Mouse (Mus musculus): ENCODE measurements around the gene Ypel2. TPM values are rescaled to one million over a fixed set of nuclear protein-coding genes. Genes with fewer than 3 reads are reported as not detected.
A peak's percentile ranks its signal among the peaks of the same experiment; 100 is the strongest.

Ypel2 gene
- total and polyA plus RNA-seq, 3 experiments: 0.23 to 0.52 TPM; not detected in 1

- H3K9ac ChIP-seq (ENCODE audit: control insufficient read depth, low read depth, low read length, poor library complexity, severe bottlenecking): peak overlapping the region; percentile 54
- peak overlapping the region; percentile 17; the same call in 1 of the 2 replicates for H3K27ac ChIP-seq (ENCODE audit: control insufficient read depth, low read depth, low read length)
- DNase-seq (ENCODE audit: low read depth, low spot score): peak; percentile 93
- TF ChIP-seq NELFE (IDR thresholded peaks at IDR 0.05; ENCODE audit: low read depth, low read length) (peak; percentile 46; the same call in 1 of the 2 replicates), TCF12 (IDR thresholded peaks at IDR 0.05; ENCODE audit: low read depth, low read length) (peak; percentile 53; the same call in 1 of the 2 replicates), CHD1 (IDR thresholded peaks at IDR 0.05; ENCODE audit: low read depth, low read length) (no peak), MAZ (IDR thresholded peaks at IDR 0.05; ENCODE audit: low read depth, low read length) (peak; percentile 76; the same call in 1 of the 2 replicates), MYC (IDR thresholded peaks at IDR 0.05; ENCODE audit: low read depth, low read length) (peak; percentile 64; the same call in 1 of the 2 replicates), POLR2A (IDR thresholded peaks at IDR 0.05; ENCODE audit: control insufficient read depth in 1 of 2, insufficient read depth in 1 of 2, low read depth in 1 of 2, low read length in 2 of 2, poor library complexity in 1 of 2) (no peak), HCFC1 (IDR thresholded peaks at IDR 0.05; ENCODE audit: low read depth, low read length) (peak; percentile 63; the same call in 1 of the 2 replicates), UBTF (IDR thresholded peaks at IDR 0.05; ENCODE audit: borderline replicate concordance, insufficient read depth, low read depth, low read length) (no peak), CHD2 (IDR thresholded peaks at IDR 0.05; ENCODE audit: low read length) (no peak), SMC3 (IDR thresholded peaks at IDR 0.05; ENCODE audit: low read depth, low read length) (peak; percentile 88), TAL1 (IDR thresholded peaks at IDR 0.05; ENCODE audit: low read length) (no peak), EP300 (IDR thresholded peaks at IDR 0.05; ENCODE audit: low read depth in 1 of 2, low read length in 2 of 2) (peak; percentile 70 to 71), E2F4 (IDR thresholded peaks at IDR 0.05; ENCODE audit: borderline replicate concordance, low read depth, low read length) (no peak), SIN3A (IDR thresholded peaks at IDR 0.05; ENCODE audit: low read length) (peak; percentile 93), KAT2A (conservative IDR thresholded peaks at IDR 0.05; ENCODE audit: low read depth, low read length) (0 out of 2 replicates have a peak, but pooled peaks have one; percentile 38), MXI1 (IDR thresholded peaks at IDR 0.05; ENCODE audit: low read depth, low read length) (peak; percentile 71; the same call in 1 of the 2 replicates), NRF1 (IDR thresholded peaks at IDR 0.05; ENCODE audit: insufficient read depth, low read depth, low read length, poor library complexity, severe bottlenecking) (no peak), GATA1 (IDR thresholded peaks at IDR 0.05; ENCODE audit: low read depth, low read length) (peak; percentile 68), MEF2A (IDR thresholded peaks at IDR 0.05; ENCODE audit: extremely low read depth, insufficient replicate concordance, low read depth, low read length, poor library complexity, severe bottlenecking) (no peak; the same call in 1 of the 2 replicates), BHLHE40 (IDR thresholded peaks at IDR 0.05; ENCODE audit: borderline replicate concordance, low read depth, low read length) (peak; percentile 74), MAFK (IDR thresholded peaks at IDR 0.05; ENCODE audit: borderline replicate concordance, low read depth, low read length) (peak; percentile 46; the same call in 1 of the 2 replicates), ETS1 (IDR thresholded peaks at IDR 0.05; ENCODE audit: low read depth, low read length) (peak; percentile 52; the same call in 1 of the 2 replicates), USF2 (IDR thresholded peaks at IDR 0.05; ENCODE audit: borderline replicate concordance in 1 of 2, insufficient read depth in 1 of 2, low read depth in 1 of 2, low read length in 2 of 2) (no peak), MYB (IDR thresholded peaks at IDR 0.05; ENCODE audit: low read depth, low read length) (peak; percentile 83), ZKSCAN1 (IDR thresholded peaks at IDR 0.05; ENCODE audit: low read depth, low read length) (peak; percentile 71; the same call in 1 of the 2 replicates), POLR2AphosphoS2 (IDR thresholded peaks at IDR 0.05; ENCODE audit: low read length) (no peak), USF1 (IDR thresholded peaks at IDR 0.05; ENCODE audit: low read depth, low read length) (0 out of 2 replicates have a peak, but pooled peaks have one; percentile 26), ELF1 (IDR thresholded peaks at IDR 0.05; ENCODE audit: low read depth, low read length) (peak; percentile 50; the same call in 1 of the 2 replicates), ZC3H11A (IDR thresholded peaks at IDR 0.05; ENCODE audit: low read depth, low read length) (peak; percentile 90), RAD21 (IDR thresholded peaks at IDR 0.05; ENCODE audit: low read depth, low read length) (peak; percentile 90), TBP (IDR thresholded peaks at IDR 0.05; ENCODE audit: low read depth, low read length) (no peak), ZMIZ1 (IDR thresholded peaks at IDR 0.05; ENCODE audit: low read depth, low read length) (no peak), RCOR1 (IDR thresholded peaks at IDR 0.05; ENCODE audit: low read depth, low read length) (peak; percentile 78), ZNF384 (IDR thresholded peaks at IDR 0.05; ENCODE audit: low read depth, low read length) (peak; percentile 99), GABPA (IDR thresholded peaks at IDR 0.05; ENCODE audit: low read depth, low read length) (no peak)
Measured at GRCm38 (mm10) chr11:86995625-86996221, 2.2 kb upstream of the Ypel2 start.

More at GRCm38 (mm10) chr11:86995625-86996221, 2.2 kb upstream of the Ypel2 start:
- Histone ChIP-seq H3K4me1 (ENCODE audit: control insufficient read depth in 1 of 2, insufficient read depth in 2 of 2, low read length in 2 of 2) (peaks cover 13 to 23% of the 10 kb centered on the region in 2 experiments), H3K27me3 (ENCODE audit: control insufficient read depth in 1 of 2, insufficient read depth in 2 of 2, low read length in 2 of 2) (no peaks in the 10 kb centered on the region), H3K79me2 (ENCODE audit: control insufficient read depth, insufficient read depth, low read length, poor library complexity) (no peaks in the 10 kb centered on the region; the same call in 1 of the 2 replicates), H3K36me3 (ENCODE audit: control insufficient read depth in 1 of 2, insufficient read depth in 2 of 2, low read length in 2 of 2) (peaks cover 0 to 23% of the 10 kb centered on the region in 2 experiments; a peak in 2 of 4 replicates), H3K9me3 (replicated peaks; ENCODE audit: insufficient read depth, low read length) (no peaks in the 10 kb centered on the region), H3K4me3 (ENCODE audit: control insufficient read depth in 1 of 2, insufficient read depth in 1 of 2, low read depth in 2 of 2, low read length in 2 of 2) (peak overlapping the region; percentile 37 to 72)
